In genomic region chr1:93305581-93306337, GRCm38 (mm10) we compare ENCODE assay signal across 1 mouse cellular context.
TF ChIP-seq lines count a peak whose summit lies in the region.

Gene Mterf4, minus strand, starts transcription at chr1:93305915.

TF ChIP-seq in CH12.LX, 34 proteins besides CTCF, POLR2A, EP300 and RAD21 (continued from another document):
- peak; percentile 82 for TF ChIP-seq IRF4 (IDR thresholded peaks at IDR 0.05; ENCODE audit: low read depth, low read length)
- TF ChIP-seq HCFC1 (IDR thresholded peaks at IDR 0.05; ENCODE audit: low read depth, low read length) = peak; percentile 93
- TF ChIP-seq MAX (IDR thresholded peaks at IDR 0.05; ENCODE audit: low read length) = peak; percentile 43; the same call in 1 of the 2 replicates
- no peak for TF ChIP-seq ZKSCAN1 (IDR thresholded peaks at IDR 0.05; ENCODE audit: borderline replicate concordance, low read depth, low read length)
- peak; percentile 59; the same call in 1 of the 2 replicates for TF ChIP-seq MYC (IDR thresholded peaks at IDR 0.05; ENCODE audit: low read depth, low read length)
- TF ChIP-seq MXI1 (IDR thresholded peaks at IDR 0.05; ENCODE audit: low read depth, low read length) = peak; percentile 71; the same call in 1 of the 2 replicates
- TF ChIP-seq JUN (IDR thresholded peaks at IDR 0.05; ENCODE audit: insufficient read depth, low read depth, low read length) = no peak
- peak; percentile 80 for TF ChIP-seq NELFE (IDR thresholded peaks at IDR 0.05; ENCODE audit: low read depth, low read length)
- TF ChIP-seq GABPA (IDR thresholded peaks at IDR 0.05; ENCODE audit: insufficient replicate concordance, low read depth, low read length) = no peak; the same call in 1 of the 2 replicates
- TF ChIP-seq JUND (conservative IDR thresholded peaks at IDR 0.05; ENCODE audit: low read depth, low read length) = no peak
- peak; percentile 73; the same call in 1 of the 2 replicates for TF ChIP-seq KAT2A (IDR thresholded peaks at IDR 0.05; ENCODE audit: insufficient replicate concordance, low read length)
